ENCODE assay signal across 20 mouse cellular contexts in the genomic region with DNA sequence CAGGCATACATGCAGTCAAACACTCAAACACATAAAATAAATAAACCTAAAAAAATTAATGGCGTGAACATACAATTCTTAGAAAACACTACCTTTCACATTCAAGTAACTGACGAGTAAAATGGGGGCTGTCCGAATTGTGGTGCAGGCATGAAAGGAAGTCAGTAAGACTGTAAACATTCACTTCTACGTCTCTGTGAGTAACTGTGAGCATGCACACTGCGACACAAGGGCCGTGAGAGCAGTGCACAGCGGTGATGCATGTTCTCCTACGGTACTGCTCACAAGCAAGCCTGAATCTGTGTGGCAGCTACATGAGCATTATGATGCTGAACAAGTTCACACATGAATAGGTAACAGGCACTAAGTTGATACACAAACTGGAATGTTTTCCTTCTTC.
DNase-seq lines count a peak whose midpoint lies in the region; ATAC-seq and TF ChIP-seq lines count a peak whose summit lies in the region.
"Had no signal": no experiment of that assay in that cellular context is flagged by ENCODE, and none has a peak within 500 bp of the region (broad histone marks: within the 10 kb centered on the region; RNA-seq: fewer than 3 reads in every experiment).

No protein-coding gene starts in this region.

- H3K9ac ChIP-seq in lung, postnatal 0 days (replicated peaks; ENCODE audit: low read depth) = no peak overlapping the region
- no peak overlapping the region for H3K9ac ChIP-seq in forebrain, embryonic 13.5 days
- H3K9ac ChIP-seq: embryonic facial prominence, embryonic 12.5 days; heart, embryonic 15.5 days; hindbrain, embryonic 13.5 days had no signal

- peak; percentile 56 for DNase-seq in CD4-positive, CD25-positive, alpha-beta regulatory T cell, adult 2 months (ENCODE audit: low read depth, low spot score)
- DNase-seq in CD8-positive naive resting alpha-beta T cell, adult 2 months (ENCODE audit: low read depth in 2 of 2, low spot score in 2 of 2) = peak; percentile 10 to 13
- peak; percentile 36 for DNase-seq in thymus, postnatal 25 days
- no peak for DNase-seq in lung, postnatal 0 days (ENCODE audit: low spot score)
- no peak for DNase-seq in cerebellum, adult 9-11 months
- DNase-seq: adrenal gland, postnatal 10 days; cerebellum, adult 11 months; cerebellum, adult 8-10 months; cerebellum, postnatal 25 days; gastrocnemius, postnatal 10 days; heart, adult 18-20 months; heart, postnatal 14 days had no signal

- no peak for TF ChIP-seq EP300 in lung, postnatal 0 days (IDR thresholded peaks at IDR 0.05)

- no peak overlapping the region for H3K4me3 ChIP-seq in lung, postnatal 0 days (ENCODE audit: low read depth, low read length)
- H3K4me3 ChIP-seq in forebrain, embryonic 13.5 days = no peak overlapping the region
- H3K4me3 ChIP-seq: embryonic facial prominence, embryonic 12.5 days; heart, embryonic 15.5 days; hindbrain, embryonic 13.5 days had no signal

- 70% methylated on average over 8 of the region's 8 CpGs for WGBS in lung, postnatal 0 days
- 92% methylated on average over 8 of the region's 8 CpGs for WGBS in forebrain, embryonic 13.5 days

- H3K4me1 ChIP-seq in lung, postnatal 0 days (ENCODE audit: insufficient read depth, low read depth, low read length) = no peaks in the 10 kb centered on the region
- no peaks in the 10 kb centered on the region for H3K4me1 ChIP-seq in forebrain, embryonic 13.5 days
- H3K4me1 ChIP-seq: embryonic facial prominence, embryonic 12.5 days; hindbrain, embryonic 13.5 days had no signal

- H3K4me2 ChIP-seq in lung, postnatal 0 days (replicated peaks; ENCODE audit: low read depth, low read length) = no peak overlapping the region
- no peak overlapping the region for H3K4me2 ChIP-seq in forebrain, embryonic 13.5 days
- H3K4me2 ChIP-seq: embryonic facial prominence, embryonic 12.5 days; heart, embryonic 11.5 days; heart, embryonic 15.5 days; hindbrain, embryonic 13.5 days had no signal

- no peaks in the 10 kb centered on the region for H3K9me3 ChIP-seq in lung, postnatal 0 days (ENCODE audit: low read length)
- no peaks in the 10 kb centered on the region for H3K9me3 ChIP-seq in forebrain, embryonic 13.5 days (replicated peaks)
- H3K9me3 ChIP-seq: embryonic facial prominence, embryonic 12.5 days; heart, embryonic 15.5 days; hindbrain, embryonic 13.5 days had no signal

- no peaks in the 10 kb centered on the region for H3K36me3 ChIP-seq in lung, postnatal 0 days (ENCODE audit: insufficient read depth, low read length)
- no peaks in the 10 kb centered on the region for H3K36me3 ChIP-seq in forebrain, embryonic 13.5 days (ENCODE audit: poor library complexity, severe bottlenecking)
- H3K36me3 ChIP-seq: embryonic facial prominence, embryonic 12.5 days; heart, embryonic 15.5 days; hindbrain, embryonic 13.5 days had no signal

- TF ChIP-seq CTCF in lung, postnatal 0 days (IDR thresholded peaks at IDR 0.05) = no peak

- peak; percentile 55 for ATAC-seq in inflammation-experienced regulatory T-cells, adult 6 months
- ATAC-seq in lung, postnatal 0 days = no peak
- no peak for ATAC-seq in forebrain, embryonic 13.5 days
- ATAC-seq: forebrain, embryonic 16.5 days; hindbrain, postnatal 0 days had no signal

- no peak overlapping the region for H3K27ac ChIP-seq in lung, postnatal 0 days (ENCODE audit: low read length)
- H3K27ac ChIP-seq in forebrain, embryonic 13.5 days = no peak overlapping the region
- H3K27ac ChIP-seq: embryonic facial prominence, embryonic 12.5 days; heart, embryonic 15.5 days; hindbrain, embryonic 13.5 days; hindbrain, postnatal 0 days had no signal

- H3K27me3 ChIP-seq in lung, postnatal 0 days (replicated peaks; ENCODE audit: insufficient read depth, low read length) = no peaks in the 10 kb centered on the region
- no peaks in the 10 kb centered on the region for H3K27me3 ChIP-seq in forebrain, embryonic 13.5 days
- H3K27me3 ChIP-seq: embryonic facial prominence, embryonic 12.5 days; heart, embryonic 15.5 days; hindbrain, embryonic 13.5 days had no signal

Comparison
In these comparisons a context has a peak if more than half of its experiments do, and no peak if none do; other contexts are left out.
1. DNase-seq: peak in CD4-positive, CD25-positive, alpha-beta regulatory T cell, adult 2 months (single experiment), CD8-positive naive resting alpha-beta T cell, adult 2 months (2 of 2) and thymus, postnatal 25 days (single experiment); none in lung, postnatal 0 days (single experiment) and cerebellum, adult 9-11 months (single experiment).